In the genomic region with DNA sequence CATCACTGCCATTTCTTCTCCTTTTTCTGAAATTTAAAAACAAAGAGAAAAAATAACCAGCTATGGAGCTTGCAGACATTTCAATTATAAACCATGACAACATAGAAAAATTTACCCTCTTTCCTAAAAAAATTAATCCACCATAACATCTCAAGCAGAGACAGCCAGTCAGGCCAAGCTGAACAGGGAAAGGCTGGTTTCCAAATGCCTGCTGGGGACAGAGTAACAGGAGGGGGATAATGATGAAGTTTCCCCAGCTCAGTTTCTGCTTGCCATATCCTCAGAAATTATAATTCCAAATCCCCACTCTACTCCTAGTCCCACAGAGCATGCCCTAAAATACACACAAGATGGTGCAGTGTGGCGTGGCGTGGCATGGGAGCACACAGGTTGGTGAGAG, we compare ENCODE assay signal across 33 mouse cellular contexts. TPM values are rescaled to one million over a fixed set of nuclear protein-coding genes. Genes with fewer than 3 reads are reported as not detected.
DNase-seq lines count a peak whose midpoint lies in the region; ATAC-seq and TF ChIP-seq lines count a peak whose summit lies in the region.
"Had no signal": no experiment of that assay in that cellular context is flagged by ENCODE, and none has a peak within 500 bp of the region (broad histone marks: within the 10 kb centered on the region; RNA-seq: fewer than 3 reads in every experiment).

No protein-coding gene starts in this region.

- H3K9ac ChIP-seq in hindbrain, postnatal 0 days (replicated peaks; ENCODE audit: low read length), result no peak overlapping the region
- no peak overlapping the region for H3K9ac ChIP-seq in hindbrain, embryonic 11.5 days (ENCODE audit: low read depth, low read length)
- H3K9ac ChIP-seq: hindbrain, embryonic 12.5 days; lung, embryonic 15.5 days; midbrain, embryonic 12.5 days; neural tube, embryonic 12.5 days had no signal

- H3K4me2 ChIP-seq in hindbrain, postnatal 0 days (ENCODE audit: low read depth, low read length), result no peak overlapping the region
- H3K4me2 ChIP-seq in hindbrain, embryonic 11.5 days (replicated peaks; ENCODE audit: low read depth, low read length), result no peak overlapping the region
- H3K4me2 ChIP-seq: heart, embryonic 12.5 days; hindbrain, embryonic 12.5 days; lung, embryonic 15.5 days; midbrain, embryonic 12.5 days; neural tube, embryonic 12.5 days had no signal

- TF ChIP-seq CTCF in gastrocnemius, adult 2 months (IDR thresholded peaks at IDR 0.05), result no peak
- TF ChIP-seq CTCF in hindbrain, postnatal 0 days (IDR thresholded peaks at IDR 0.05; ENCODE audit: low read depth), result no peak

- peak overlapping the region; percentile 75 for H3K27ac ChIP-seq in gastrocnemius, adult 2 months
- 0 out of 2 replicates have a peak overlapping the region, but pooled peaks have one; percentile 16 for H3K27ac ChIP-seq in hindbrain, postnatal 0 days
- H3K27ac ChIP-seq in hindbrain, embryonic 11.5 days (ENCODE audit: low read depth, low read length), result no peak overlapping the region
- H3K27ac ChIP-seq: forebrain, embryonic 10.5 days; hindbrain, embryonic 12.5 days; left cerebral cortex, adult 2 months; lung, embryonic 15.5 days; midbrain, embryonic 12.5 days; neural tube, embryonic 12.5 days had no signal

- intact Hi-C loops in gastrocnemius, adult 2 months (cut with DNase I), result no loop called here
- intact Hi-C loops in gastrocnemius, postnatal 14 days (cut with DNase I; ENCODE audit: low total_unique reads), result no loop called here

- no peaks in the 10 kb centered on the region for H3K9me3 ChIP-seq in hindbrain, postnatal 0 days (ENCODE audit: low read length)
- H3K9me3 ChIP-seq in hindbrain, embryonic 11.5 days (ENCODE audit: control insufficient read depth, low read length), result no peaks in the 10 kb centered on the region
- H3K9me3 ChIP-seq in megakaryocyte, embryonic 14.5 days, result no peaks in the 10 kb centered on the region
- H3K9me3 ChIP-seq: forebrain, embryonic 10.5 days; G1E; heart, embryonic 12.5 days; hindbrain, embryonic 12.5 days; lung, embryonic 15.5 days; midbrain, embryonic 12.5 days; neural tube, embryonic 12.5 days had no signal

- H3K4me3 ChIP-seq in gastrocnemius, adult 2 months, result no peak overlapping the region
- no peak overlapping the region for H3K4me3 ChIP-seq in hindbrain, postnatal 0 days (ENCODE audit: low read length)
- H3K4me3 ChIP-seq in hindbrain, embryonic 11.5 days (ENCODE audit: low read depth, low read length), result no peak overlapping the region
- peak overlapping the region; percentile 56 for H3K4me3 ChIP-seq in megakaryocyte, embryonic 14.5 days (replicated peaks)
- H3K4me3 ChIP-seq: forebrain, embryonic 10.5 days; heart, embryonic 12.5 days; hindbrain, embryonic 12.5 days; left cerebral cortex, adult 2 months; lung, embryonic 15.5 days; midbrain, embryonic 12.5 days; myocyte; neural tube, embryonic 12.5 days had no signal

- peaks cover 21% of the 10 kb centered on the region for H3K36me3 ChIP-seq in hindbrain, postnatal 0 days (ENCODE audit: insufficient read depth, low read length)
- no peaks in the 10 kb centered on the region for H3K36me3 ChIP-seq in hindbrain, embryonic 11.5 days (ENCODE audit: control insufficient read depth, insufficient read depth, low read length)
- peaks cover 69% of the 10 kb centered on the region for H3K36me3 ChIP-seq in megakaryocyte, embryonic 14.5 days (replicated peaks; ENCODE audit: low read length)

- 63% methylated on average over 2 of the region's 2 CpGs for WGBS in hindbrain, postnatal 0 days
- WGBS in hindbrain, embryonic 11.5 days, result 98% methylated on average over 2 of the region's 2 CpGs

- H3K4me1 ChIP-seq in hindbrain, postnatal 0 days (ENCODE audit: insufficient read depth, low read length), result peaks cover 10% of the 10 kb centered on the region; the same call in 1 of the 2 replicates
- peaks cover 2% of the 10 kb centered on the region; the same call in 1 of the 2 replicates for H3K4me1 ChIP-seq in hindbrain, embryonic 11.5 days (replicated peaks; ENCODE audit: control insufficient read depth, insufficient read depth, low read length)
- peaks cover 69% of the 10 kb centered on the region for H3K4me1 ChIP-seq in megakaryocyte, embryonic 14.5 days

- DNase-seq in cerebellum, adult 9-10 months, result peak; percentile 31
- DNase-seq in cerebellum, postnatal 4 days (ENCODE audit: low spot score in 2 of 2), result no peak
- peak; percentile 9 for DNase-seq in gastrocnemius, adult 2 months
- no peak for DNase-seq in gastrocnemius, postnatal 14 days
- DNase-seq in hindbrain, postnatal 0 days (ENCODE audit: low spot score), result peak; percentile 17
- DNase-seq in hindbrain, embryonic 11.5 days (ENCODE audit: low spot score), result no peak
- DNase-seq: adrenal gland, adult 8-10 months; cerebellum, adult 9-11 months; gastrocnemius, postnatal 10 days; heart, postnatal 14 days; kidney, adult 11 months; kidney, postnatal 14 days; right cerebral cortex, postnatal 4 days; thymus, adult 18-20 months; thymus, postnatal 25 days had no signal

- peak; percentile 53; the same call in 1 of the 2 replicates for ATAC-seq in hindbrain, postnatal 0 days
- ATAC-seq in hindbrain, embryonic 11.5 days (ENCODE audit: low FRiP score), result no peak
- no peak for ATAC-seq in megakaryocyte, adult 5-6 weeks (ENCODE audit: poor library complexity, severe bottlenecking)
- ATAC-seq: forebrain, embryonic 16.5 days; inflammation-experienced regulatory T-cells, adult 6 months had no signal

- H3K27me3 ChIP-seq in hindbrain, postnatal 0 days (ENCODE audit: insufficient read depth, low read length), result no peaks in the 10 kb centered on the region
- H3K27me3 ChIP-seq in hindbrain, embryonic 11.5 days (ENCODE audit: control insufficient read depth, insufficient read depth, low read length), result no peaks in the 10 kb centered on the region
- no peaks in the 10 kb centered on the region for H3K27me3 ChIP-seq in megakaryocyte, embryonic 14.5 days (replicated peaks)
- H3K27me3 ChIP-seq: heart, embryonic 12.5 days; hindbrain, embryonic 12.5 days; lung, embryonic 15.5 days; midbrain, embryonic 12.5 days; neural tube, embryonic 12.5 days had no signal

RNA-seq across cellular contexts. Expression of a gene that starts 6.6 kb away (rescaled TPM):
- 10 to 100 TPM; 29.0 to 33.0 TPM for total RNA-seq in gastrocnemius, adult 2 months (2021)
- total RNA-seq in gastrocnemius, postnatal 14 days (2021), result 10 to 100 TPM; 28.4 to 31.3 TPM
- total RNA-seq in hindbrain, postnatal 0 days (2014; rRNA removed), result 29.5 and 36.8 TPM in 2 replicates
- polyA plus RNA-seq in hindbrain, postnatal 0 days (2015; fragmentation: Nextera tagmentation; extraction: Ambion mirVana), result 50.6 and 51.5 TPM in 2 replicates
- 49.9 and 56.4 TPM in 2 replicates for polyA plus RNA-seq in hindbrain, embryonic 11.5 days (2014; fragmentation: Nextera tagmentation; extraction: Ambion mirVana)
- polyA plus RNA-seq in megakaryocyte, embryonic 14.5 days (2012; ENCODE audit: insufficient read depth, low replicate concordance), result 129 and 266 TPM in 2 replicates
- 15.5 and 16.1 TPM in 2 replicates for total RNA-seq in megakaryocyte, adult 5-6 weeks (2015)
- total RNA-seq in megakaryocyte, adult 5-6 weeks (2017), result 11.2 and 19.6 TPM in 2 replicates

RNA-seq across cellular contexts. Expression of a gene that starts 6.8 kb away (rescaled TPM):
- total RNA-seq in gastrocnemius, adult 2 months (2021), result 1 to 10 TPM; 4.5 to 6.3 TPM
- 1 to 10 TPM; 5.0 to 7.5 TPM for total RNA-seq in gastrocnemius, postnatal 14 days (2021)
- total RNA-seq in hindbrain, postnatal 0 days (2014; rRNA removed), result 17.7 and 32.4 TPM in 2 replicates
- polyA plus RNA-seq in hindbrain, postnatal 0 days (2015; fragmentation: Nextera tagmentation; extraction: Ambion mirVana), result 19.7 and 22.5 TPM in 2 replicates
- polyA plus RNA-seq in hindbrain, embryonic 11.5 days (2014; fragmentation: Nextera tagmentation; extraction: Ambion mirVana), result 20.2 and 21.0 TPM in 2 replicates
- 5.2 TPM in 1 of 2 replicates, not detected in the other for polyA plus RNA-seq in megakaryocyte, embryonic 14.5 days (2012; ENCODE audit: insufficient read depth, low replicate concordance)
- total RNA-seq in megakaryocyte, adult 5-6 weeks (2015), result 3.2 and 5.4 TPM in 2 replicates
- 10.3 and 13.1 TPM in 2 replicates for total RNA-seq in megakaryocyte, adult 5-6 weeks (2017)

RNA-seq across cellular contexts. Expression of a gene that starts 27.5 kb away (rescaled TPM):
- 1 to 10 TPM; 1.8 to 3.0 TPM for total RNA-seq in gastrocnemius, adult 2 months (2021)
- total RNA-seq in gastrocnemius, postnatal 14 days (2021), result 1 to 10 TPM; 3.6 TPM
- 63.3 and 67.9 TPM in 2 replicates for total RNA-seq in hindbrain, postnatal 0 days (2014; rRNA removed)
- 35.0 and 35.6 TPM in 2 replicates for polyA plus RNA-seq in hindbrain, postnatal 0 days (2015; fragmentation: Nextera tagmentation; extraction: Ambion mirVana)
- polyA plus RNA-seq in hindbrain, embryonic 11.5 days (2014; fragmentation: Nextera tagmentation; extraction: Ambion mirVana), result 20.1 and 20.4 TPM in 2 replicates
- 20.6 and 67.1 TPM in 2 replicates for polyA plus RNA-seq in megakaryocyte, embryonic 14.5 days (2012; ENCODE audit: insufficient read depth, low replicate concordance)
- 11.2 and 13.1 TPM in 2 replicates for total RNA-seq in megakaryocyte, adult 5-6 weeks (2015)
- total RNA-seq in megakaryocyte, adult 5-6 weeks (2017), result 11.3 and 11.4 TPM in 2 replicates

RNA-seq across cellular contexts. Expression of a gene that starts 28.4 kb away (rescaled TPM):
- total RNA-seq in gastrocnemius, adult 2 months (2021), result 10 to 100 TPM; 18.5 to 19.1 TPM
- 10 to 100 TPM; 21.2 to 22.9 TPM for total RNA-seq in gastrocnemius, postnatal 14 days (2021)
- 59.9 and 63.8 TPM in 2 replicates for total RNA-seq in hindbrain, postnatal 0 days (2014; rRNA removed)
- 30.6 and 31.3 TPM in 2 replicates for polyA plus RNA-seq in hindbrain, postnatal 0 days (2015; fragmentation: Nextera tagmentation; extraction: Ambion mirVana)
- polyA plus RNA-seq in hindbrain, embryonic 11.5 days (2014; fragmentation: Nextera tagmentation; extraction: Ambion mirVana), result 37.6 and 37.8 TPM in 2 replicates
- 28.4 and 32.8 TPM in 2 replicates for polyA plus RNA-seq in megakaryocyte, embryonic 14.5 days (2012; ENCODE audit: insufficient read depth, low replicate concordance)
- 25.0 and 31.2 TPM in 2 replicates for total RNA-seq in megakaryocyte, adult 5-6 weeks (2015)
- 15.3 and 22.4 TPM in 2 replicates for total RNA-seq in megakaryocyte, adult 5-6 weeks (2017)

RNA-seq across cellular contexts. Expression of a gene that starts 32.4 kb away (rescaled TPM):
- total RNA-seq in gastrocnemius, adult 2 months (2021), result not detected
- not detected for total RNA-seq in gastrocnemius, postnatal 14 days (2021)
- not detected in 2 replicates for total RNA-seq in hindbrain, postnatal 0 days (2014; rRNA removed)
- 0.19 and 0.25 TPM in 2 replicates for polyA plus RNA-seq in hindbrain, postnatal 0 days (2015; fragmentation: Nextera tagmentation; extraction: Ambion mirVana)
- 0.80 and 0.86 TPM in 2 replicates for polyA plus RNA-seq in hindbrain, embryonic 11.5 days (2014; fragmentation: Nextera tagmentation; extraction: Ambion mirVana)
- not detected in 2 replicates for polyA plus RNA-seq in megakaryocyte, embryonic 14.5 days (2012; ENCODE audit: insufficient read depth, low replicate concordance)
- not detected in 2 replicates for total RNA-seq in megakaryocyte, adult 5-6 weeks (2015)
- not detected in 2 replicates for total RNA-seq in megakaryocyte, adult 5-6 weeks (2017)
- total RNA-seq: G1E; gastrocnemius, postnatal 10 days; granulocyte monocyte progenitor cell, adult 5-6 weeks; layer of hippocampus, postnatal 14 days; left cerebral cortex, adult 2 months; megakaryocyte progenitor cell, adult 5-6 weeks had no signal
- polyA plus RNA-seq: C2C12; G1E; heart, embryonic 12.5 days; inflammation-experienced regulatory T-cells, adult 6 months; spleen, adult 2 months had no signal

Comparison
In these comparisons a context has a peak if more than half of its experiments do, and no peak if none do; other contexts are left out.
1. DNase-seq: peak in cerebellum, adult 9-10 months (single experiment), gastrocnemius, adult 2 months (single experiment) and hindbrain, postnatal 0 days (single experiment); none in cerebellum, postnatal 4 days (0 of 2), gastrocnemius, postnatal 14 days (single experiment) and hindbrain, embryonic 11.5 days (single experiment).